Mouse (Mus musculus) CH12.LX (cell line): ENCODE measurements at regions not wholly inside any gene's neighbourhood (a gene's known extent, or its start where the extent isn't known, plus 50 kb on each side); places are given as distances from the start of the nearest gene placed in this dataset.

ENCODE experiments used
- CTCF ChIP-seq, 2 experiments: IDR thresholded peaks in 1 of 2; conservative IDR thresholded peaks in 1 of 2; 2 replicates each; pipeline ENCODE4 v1.5.1; 2011 to 2012; ENCODE audit warnings: low read depth in 2 of 2, low read length in 2 of 2, improper control_type of control experiment in 1 of 2, inconsistent platforms in 1 of 2, mild to moderate bottlenecking in 1 of 2, moderate library complexity in 1 of 2
- MAX ChIP-seq: IDR thresholded peaks from 2 replicates; pipeline ENCODE4 v1.6.1; 2011; ENCODE audit warnings: low read length, improper control_type of control experiment

DNA sequence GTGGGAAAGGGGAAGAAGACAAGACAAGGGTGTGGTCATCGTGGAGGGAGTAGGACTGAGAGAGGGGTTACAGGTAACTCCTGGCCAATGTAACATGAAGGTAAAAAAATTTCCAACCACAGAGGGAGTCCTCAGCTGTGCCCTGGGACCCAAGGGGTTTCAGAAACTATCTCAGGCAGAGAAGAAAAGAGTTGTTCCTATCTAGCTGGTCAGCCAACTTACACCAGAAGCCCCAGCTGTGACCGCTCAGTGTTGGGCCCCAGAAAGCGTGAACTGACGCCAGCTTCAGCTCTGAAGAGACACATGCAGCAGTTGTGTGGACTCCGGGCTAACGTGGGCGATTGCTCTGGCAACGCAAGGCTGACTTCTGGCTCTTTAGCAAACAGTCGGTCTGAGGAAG is 52.2 kb downstream of the Rhob start:
- 0 out of 2 replicates have a peak, but pooled peaks have one; percentile 63 for TF ChIP-seq MAX
- TF ChIP-seq CTCF (conservative IDR thresholded peaks at IDR 0.05 in 1 of 2, IDR thresholded peaks at IDR 0.05 in 1 of 2; ENCODE audit: low read depth in 2 of 2, low read length in 2 of 2), result no peak
